Mouse (Mus musculus): ENCODE measurements around the gene Sytl3. TPM values are rescaled to one million over a fixed set of nuclear protein-coding genes. Genes with fewer than 3 reads are reported as not detected.
"Not testable (repeated sequence)": the region's sequence is repeated elsewhere in the genome, so short reads cannot be mapped to it uniquely, and the experiment has no call there.

The Sytl3 gene
- polyA plus RNA-seq (2016; fragmentation: Nextera tagmentation; extraction: Ambion mirVana), result 0.06 and 0.25 TPM in 2 replicates

DNA sequence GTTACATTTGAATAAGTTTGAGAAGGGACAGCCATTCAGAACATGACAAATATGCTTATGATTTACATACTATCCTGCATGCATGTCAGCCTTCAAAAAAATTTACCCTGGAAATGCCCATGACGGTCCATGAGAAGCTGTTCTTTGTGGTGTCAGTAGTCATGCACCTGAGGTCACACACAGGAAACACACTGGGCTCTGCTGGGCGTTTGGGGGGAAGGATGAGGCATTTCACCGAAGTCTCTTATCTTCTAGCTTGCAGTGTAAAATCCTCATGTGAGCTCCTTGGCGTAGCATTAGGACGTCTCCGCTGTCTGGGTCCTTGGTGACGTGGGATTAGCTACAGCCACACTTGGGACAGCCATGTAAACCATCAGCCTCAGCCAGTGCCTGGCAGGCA is at the start of gene Sytl3:
Gene Sytl3, plus strand, starts transcription at position 293 of the 400 bp plus-strand sequence.
- not testable (repeated sequence) for H3K27me3 ChIP-seq (ENCODE audit: insufficient read depth, poor library complexity, severe bottlenecking); H3K4me1 ChIP-seq; H3K4me3 ChIP-seq; H3K27ac ChIP-seq; H3K9me3 ChIP-seq; DNase-seq (ENCODE audit: low spot score); H3K36me3 ChIP-seq
- WGBS, result 72% methylated on average over 5 of the region's 7 CpGs

DNA sequence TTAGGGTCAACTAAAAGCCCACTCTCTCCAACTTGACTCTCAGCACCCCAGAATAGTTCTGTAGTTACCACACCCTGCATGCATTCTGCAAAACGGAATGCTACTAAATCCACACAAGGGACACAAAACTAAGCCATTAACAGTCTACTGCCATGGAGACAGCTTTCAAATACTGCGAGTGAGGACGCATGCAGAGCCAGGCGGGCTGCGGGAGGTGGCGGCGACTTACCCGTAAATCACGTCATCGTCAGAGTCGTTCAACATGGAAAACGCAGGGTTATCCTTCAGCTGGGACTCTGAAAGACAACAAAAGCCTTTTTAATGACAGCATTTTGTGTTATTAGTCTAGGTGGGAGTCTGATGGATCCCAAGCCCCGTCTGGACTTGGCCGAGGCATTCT is 45.4 kb upstream of the Sytl3 start:
- 91% methylated on average over 11 of the region's 14 CpGs for WGBS
- not testable (repeated sequence) for H3K27ac ChIP-seq; H3K9me3 ChIP-seq; H3K4me3 ChIP-seq; H3K27me3 ChIP-seq (ENCODE audit: insufficient read depth, poor library complexity, severe bottlenecking); H3K4me1 ChIP-seq; H3K36me3 ChIP-seq; DNase-seq (ENCODE audit: low spot score)

DNA sequence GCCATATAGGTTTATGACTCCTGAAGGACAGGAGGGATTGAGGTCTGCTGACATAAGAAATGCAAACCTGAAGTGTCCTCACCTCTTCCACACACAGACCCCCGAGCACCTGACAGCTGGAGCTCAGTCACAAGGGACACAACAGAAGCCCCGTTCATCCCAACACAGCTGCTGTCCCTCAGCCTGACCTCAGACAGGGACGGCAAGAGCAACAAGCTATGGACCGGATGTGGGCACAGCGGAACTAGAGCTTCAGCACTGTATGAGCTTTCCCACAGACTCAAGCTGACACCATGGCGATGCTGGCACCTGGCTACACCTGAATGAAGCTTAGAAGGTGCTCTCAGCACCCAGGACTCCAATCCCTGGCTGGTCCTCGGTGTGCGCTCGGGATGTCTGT is 44.6 kb upstream of the Sytl3 start:
- H3K9me3 ChIP-seq; H3K27me3 ChIP-seq (ENCODE audit: insufficient read depth, poor library complexity, severe bottlenecking): not testable (repeated sequence)
- 83% methylated on average over 6 of the region's 9 CpGs for WGBS

DNA sequence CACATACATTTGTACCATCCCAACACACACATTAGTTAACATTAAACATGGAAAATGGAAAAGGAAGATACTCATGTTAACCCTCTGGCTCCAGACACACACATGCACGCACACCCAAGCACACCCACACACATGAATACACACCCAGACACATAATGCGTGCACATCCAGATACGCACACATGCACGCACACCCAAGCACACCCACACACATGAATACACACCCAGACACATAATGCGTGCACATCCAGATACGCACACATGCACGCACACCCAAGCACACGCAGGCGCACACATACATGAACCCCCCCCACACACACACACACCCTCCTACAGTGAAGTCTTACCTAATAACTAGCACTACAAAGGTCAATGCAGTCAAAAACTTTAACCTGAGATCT is 42.2 kb upstream of the Sytl3 start:
- not testable (repeated sequence) for H3K9me3 ChIP-seq; H3K4me3 ChIP-seq; H3K27ac ChIP-seq; DNase-seq (ENCODE audit: low spot score); H3K27me3 ChIP-seq (ENCODE audit: insufficient read depth, poor library complexity, severe bottlenecking); H3K4me1 ChIP-seq; H3K36me3 ChIP-seq
- 93% methylated on average over 9 of the region's 9 CpGs for WGBS

More for the DNA sequence above, 44.6 kb upstream of the Sytl3 start:
- not testable (repeated sequence) for H3K27ac ChIP-seq; H3K4me1 ChIP-seq; DNase-seq (ENCODE audit: low spot score); H3K36me3 ChIP-seq; H3K4me3 ChIP-seq

DNA sequence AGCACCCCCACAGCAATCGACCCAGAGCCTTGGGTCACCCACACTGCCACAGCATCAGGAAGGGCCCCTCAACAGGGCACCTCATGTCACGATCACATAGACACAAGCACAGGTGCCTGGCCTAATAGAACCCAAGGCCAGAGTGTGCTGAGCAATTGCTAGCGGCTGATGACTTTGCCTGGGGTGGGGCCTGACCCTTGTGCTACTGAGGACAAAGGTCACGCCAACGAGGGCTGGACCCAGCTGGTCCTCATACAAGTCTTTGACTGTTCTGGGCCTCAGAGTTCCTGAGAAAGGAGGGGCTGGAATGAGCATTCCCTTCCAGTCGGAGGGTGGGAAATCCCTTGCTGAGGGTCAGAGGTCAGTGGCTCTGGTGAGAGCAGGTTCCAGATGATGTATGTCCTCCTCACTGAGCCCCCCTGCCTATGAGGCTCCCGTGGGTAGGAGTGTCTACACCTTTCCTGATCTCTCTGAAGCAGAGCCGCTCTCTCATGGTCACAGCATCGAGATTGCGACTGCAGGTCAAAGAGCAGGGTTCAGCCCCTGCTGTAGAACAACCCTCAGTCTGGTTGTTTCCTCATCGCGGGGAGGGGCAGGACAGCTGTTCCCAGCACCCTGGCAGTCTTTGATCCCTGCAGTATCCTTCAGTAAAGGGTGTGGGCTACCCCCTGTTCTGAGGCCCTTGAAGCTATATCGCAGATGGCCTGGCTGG is 41.0 kb upstream of the Sytl3 start:
- not testable (repeated sequence) for H3K4me3 ChIP-seq; H3K9me3 ChIP-seq; DNase-seq (ENCODE audit: low spot score); H3K36me3 ChIP-seq; H3K4me1 ChIP-seq; H3K27ac ChIP-seq; H3K27me3 ChIP-seq (ENCODE audit: insufficient read depth, poor library complexity, severe bottlenecking)
- WGBS, result 54% methylated on average over 8 of the region's 13 CpGs

DNA sequence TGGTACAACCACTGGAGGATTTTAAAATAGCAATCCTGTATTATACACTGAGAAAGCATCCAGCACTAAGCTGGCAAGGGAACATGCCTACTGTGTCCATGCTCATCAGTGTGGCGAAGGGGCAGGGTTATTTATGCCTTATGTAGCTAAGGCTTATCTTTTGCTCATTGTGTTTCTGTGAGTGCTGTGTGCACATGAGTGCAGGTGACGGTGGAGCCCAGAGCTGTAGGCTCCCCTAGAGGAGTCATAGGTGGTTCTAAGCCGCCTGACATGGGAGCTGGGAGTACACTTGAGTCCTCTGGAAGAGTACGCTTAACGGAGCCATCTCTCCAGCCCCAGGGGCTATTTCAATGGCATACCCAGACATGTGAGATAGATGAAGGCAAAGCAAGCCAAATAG is 39.6 kb upstream of the Sytl3 start:
- not testable (repeated sequence) for H3K27me3 ChIP-seq (ENCODE audit: insufficient read depth, poor library complexity, severe bottlenecking); H3K36me3 ChIP-seq; H3K4me1 ChIP-seq; DNase-seq (ENCODE audit: low spot score); H3K9me3 ChIP-seq; H3K27ac ChIP-seq; H3K4me3 ChIP-seq
- 80% methylated on average over 5 of the region's 5 CpGs for WGBS

DNA sequence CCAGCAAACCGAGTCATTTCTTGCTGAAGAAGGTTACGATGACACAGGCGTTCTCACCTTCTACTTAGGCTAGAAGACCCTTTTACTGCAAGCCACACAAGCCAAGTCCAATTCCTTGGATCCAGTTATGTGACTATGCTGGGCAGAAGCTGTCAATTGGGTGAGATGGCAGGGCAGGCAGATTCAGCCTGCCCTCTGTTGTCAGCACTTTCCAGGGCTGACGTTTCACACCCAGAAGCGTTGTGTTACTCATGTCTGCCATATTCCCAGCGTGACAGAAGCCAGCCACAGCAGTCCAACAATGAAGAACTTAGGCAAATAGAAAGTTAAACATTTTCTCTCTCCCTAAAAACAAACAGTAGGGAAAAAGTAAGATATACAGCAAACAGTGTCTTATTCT is 38.9 kb upstream of the Sytl3 start:
- not testable (repeated sequence) for H3K27me3 ChIP-seq (ENCODE audit: insufficient read depth, poor library complexity, severe bottlenecking); H3K4me3 ChIP-seq; H3K36me3 ChIP-seq; DNase-seq (ENCODE audit: low spot score); H3K27ac ChIP-seq; H3K4me1 ChIP-seq; H3K9me3 ChIP-seq
- WGBS, result 61% methylated on average over 6 of the region's 6 CpGs

DNA sequence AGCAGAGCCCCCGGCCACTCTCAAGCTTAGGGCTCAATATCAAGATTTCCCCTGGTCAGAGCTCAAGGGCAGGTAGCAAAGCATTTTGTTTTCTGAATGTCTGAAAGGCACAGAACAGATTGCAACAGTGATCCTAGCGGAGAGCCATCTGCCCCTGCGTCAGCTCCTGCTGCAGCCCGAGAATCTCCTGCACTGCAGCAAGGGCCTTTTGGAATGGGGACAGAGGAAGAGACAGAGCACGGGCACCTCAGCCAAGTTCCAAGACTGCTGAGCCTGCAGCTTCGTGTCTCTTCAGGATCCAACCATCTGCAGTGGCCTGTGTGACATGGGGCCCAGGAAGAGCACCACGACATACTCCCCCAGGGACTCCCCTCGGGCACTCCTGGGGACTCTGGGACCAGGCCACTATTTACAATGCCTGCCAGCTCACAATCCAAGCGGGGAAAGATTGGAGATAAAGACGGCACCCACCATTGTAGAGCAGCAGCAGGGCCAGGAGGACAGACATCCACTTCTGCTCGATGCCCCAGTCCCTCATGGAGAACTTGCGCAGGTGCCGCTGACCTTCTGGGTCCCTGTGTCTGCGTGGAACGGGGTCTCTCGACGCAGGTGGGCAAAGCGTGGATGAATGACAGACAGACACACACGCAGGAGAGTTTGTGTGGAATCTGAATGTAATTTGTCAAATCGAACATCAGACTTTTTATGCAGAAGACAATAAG is 38.0 kb upstream of the Sytl3 start:
- not testable (repeated sequence) for H3K9me3 ChIP-seq; H3K4me3 ChIP-seq; H3K36me3 ChIP-seq; DNase-seq (ENCODE audit: low spot score); H3K27ac ChIP-seq; H3K27me3 ChIP-seq (ENCODE audit: insufficient read depth, poor library complexity, severe bottlenecking); H3K4me1 ChIP-seq
- WGBS, result 80% methylated on average over 18 of the region's 20 CpGs

DNA sequence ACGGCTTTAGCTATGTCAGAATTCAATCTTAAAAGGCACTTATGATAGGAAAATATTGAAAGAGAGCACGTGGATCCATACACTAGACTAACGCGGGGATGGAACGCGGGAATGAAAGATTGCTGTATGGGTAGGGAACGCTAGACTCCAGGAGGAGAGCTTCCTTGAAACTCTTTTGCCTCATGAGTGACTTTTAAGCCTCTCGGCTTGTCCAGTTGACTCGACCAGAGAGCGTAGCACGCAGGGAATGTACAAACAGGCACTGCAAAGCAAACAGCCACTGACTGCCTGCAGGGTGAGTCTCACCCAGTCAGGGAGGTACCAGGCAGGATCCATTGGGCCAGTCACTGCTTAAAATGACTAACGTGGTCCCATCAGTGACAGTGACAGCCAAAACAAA is 36.9 kb upstream of the Sytl3 start:
- H3K36me3 ChIP-seq, H3K9me3 ChIP-seq: not testable (repeated sequence)
- 85% methylated on average over 11 of the region's 12 CpGs for WGBS

DNA sequence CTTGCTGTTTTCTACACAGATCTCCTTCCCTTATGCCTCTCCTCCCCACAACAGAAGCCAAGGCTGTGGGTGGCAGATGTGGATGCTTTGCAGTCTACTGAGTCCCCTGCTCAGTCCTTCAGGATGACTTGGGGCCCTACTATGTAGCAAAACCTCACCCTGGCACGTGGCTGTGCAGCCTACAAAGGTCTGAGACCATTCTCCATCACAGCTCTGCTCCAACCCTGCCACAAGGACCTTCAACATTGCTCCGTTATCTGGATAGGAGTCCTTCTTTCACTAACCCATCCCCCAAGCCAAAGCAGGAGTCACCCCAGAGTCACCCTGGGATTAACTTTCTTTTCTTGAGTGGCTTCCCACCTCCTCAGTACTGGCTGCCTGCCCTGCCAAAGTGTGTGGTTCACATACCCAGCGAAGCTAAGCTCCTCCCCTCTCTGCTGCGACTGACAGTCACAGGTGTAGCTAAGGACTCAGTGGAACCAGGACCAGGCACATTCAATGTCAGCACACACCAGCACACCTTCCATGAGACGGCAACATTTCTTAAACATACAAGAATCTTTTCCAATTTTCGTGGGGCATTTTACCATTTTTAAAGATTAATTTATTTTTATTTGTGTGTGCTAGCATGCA is 33.9 kb upstream of the Sytl3 start:
- H3K27ac ChIP-seq; H3K4me3 ChIP-seq; DNase-seq (ENCODE audit: low spot score); H3K9me3 ChIP-seq; H3K36me3 ChIP-seq; H3K27me3 ChIP-seq (ENCODE audit: insufficient read depth, poor library complexity, severe bottlenecking); H3K4me1 ChIP-seq: not testable (repeated sequence)
- 47% methylated on average over 2 of the region's 6 CpGs for WGBS

More for the DNA sequence above, 36.9 kb upstream of the Sytl3 start:
- H3K4me1 ChIP-seq; H3K27ac ChIP-seq; H3K27me3 ChIP-seq (ENCODE audit: insufficient read depth, poor library complexity, severe bottlenecking); DNase-seq (ENCODE audit: low spot score); H3K4me3 ChIP-seq: not testable (repeated sequence)

DNA sequence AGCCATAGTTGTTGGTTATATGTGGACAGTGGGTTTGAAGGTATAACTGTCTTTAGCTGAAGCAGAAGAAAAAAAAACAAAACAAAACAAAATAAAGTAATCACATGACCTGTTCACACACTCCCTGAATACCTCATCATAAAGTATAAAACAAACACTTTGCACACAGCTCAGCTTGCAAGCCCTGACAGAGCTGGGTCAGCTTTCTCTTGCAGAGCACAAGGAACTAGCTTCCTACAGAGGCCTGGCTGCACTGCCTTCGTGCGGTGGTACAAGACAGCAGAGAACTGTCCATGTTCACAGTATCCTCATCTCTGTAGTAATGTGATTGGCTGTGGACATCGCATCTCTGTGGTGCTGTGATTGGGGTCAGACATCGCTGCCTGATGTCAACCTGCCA is 28.5 kb upstream of the Sytl3 start:
- WGBS, result 88% methylated on average over 4 of the region's 4 CpGs
- not testable (repeated sequence) for H3K36me3 ChIP-seq; H3K4me3 ChIP-seq; H3K4me1 ChIP-seq; H3K27me3 ChIP-seq (ENCODE audit: insufficient read depth, poor library complexity, severe bottlenecking); H3K9me3 ChIP-seq; H3K27ac ChIP-seq; DNase-seq (ENCODE audit: low spot score)

DNA sequence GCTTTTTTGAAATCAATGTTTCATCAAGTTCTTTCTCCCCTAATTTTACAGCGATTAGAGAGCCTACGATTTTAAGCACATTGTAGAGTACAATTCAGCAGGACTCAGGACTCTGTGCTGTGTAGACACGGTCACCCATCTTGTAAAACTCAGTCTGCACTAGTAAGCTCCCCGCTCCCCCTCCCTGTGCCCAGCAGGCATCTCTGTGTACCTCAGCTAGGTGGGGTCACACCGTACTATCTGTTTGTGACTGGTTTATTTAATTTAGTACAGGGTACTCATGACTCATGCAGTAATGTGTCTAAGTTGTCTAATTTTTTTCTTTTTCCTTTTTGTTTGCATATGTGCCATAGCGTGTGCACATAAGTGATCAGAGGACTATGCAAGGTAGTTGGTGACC is 26.0 kb upstream of the Sytl3 start:
- not testable (repeated sequence) for H3K27me3 ChIP-seq (ENCODE audit: insufficient read depth, poor library complexity, severe bottlenecking); DNase-seq (ENCODE audit: low spot score)

DNA sequence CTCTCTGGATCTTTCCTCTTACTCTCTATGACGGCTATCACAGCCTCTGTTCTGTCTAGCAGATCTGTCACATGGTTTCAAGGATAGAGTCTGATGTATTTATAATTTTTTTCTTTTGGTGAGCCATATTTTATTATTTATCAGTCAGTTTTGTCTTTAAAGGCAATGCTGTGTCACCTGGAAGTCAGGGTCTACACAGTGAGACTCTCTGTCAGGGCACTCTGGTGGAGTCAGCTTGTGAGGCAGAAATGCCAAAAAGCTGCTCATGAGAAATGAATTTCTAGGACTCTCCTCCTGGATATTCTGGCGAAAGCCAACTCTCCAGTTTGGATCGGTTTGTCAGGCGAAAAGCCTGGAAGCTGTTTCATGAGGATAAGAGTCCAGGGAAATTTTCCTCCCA is 23.1 kb upstream of the Sytl3 start:
- not testable (repeated sequence) for DNase-seq (ENCODE audit: low spot score); H3K4me3 ChIP-seq; H3K27ac ChIP-seq; H3K9me3 ChIP-seq; H3K36me3 ChIP-seq; H3K27me3 ChIP-seq (ENCODE audit: insufficient read depth, poor library complexity, severe bottlenecking); H3K4me1 ChIP-seq
- WGBS, result 80% methylated on average over 2 of the region's 4 CpGs

More for the DNA sequence above, 26.0 kb upstream of the Sytl3 start:
- not testable (repeated sequence) for H3K36me3 ChIP-seq, H3K27ac ChIP-seq, H3K9me3 ChIP-seq, H3K4me1 ChIP-seq, H3K4me3 ChIP-seq
- 90% methylated on average over 6 of the region's 6 CpGs for WGBS

Data from heart, embryonic 10.5 days (tissue).